Mouse (Mus musculus) cerebellum, adult 9-10 months (tissue): ENCODE data around the gene Itgb7.
A peak's percentile ranks its signal among the peaks of the same experiment; 100 is the strongest.

ENCODE experiments used
- DNase-seq: peaks from one replicate; pipeline ENCODE4 v3.0.0; 2022

Gene Itgb7

DNA sequence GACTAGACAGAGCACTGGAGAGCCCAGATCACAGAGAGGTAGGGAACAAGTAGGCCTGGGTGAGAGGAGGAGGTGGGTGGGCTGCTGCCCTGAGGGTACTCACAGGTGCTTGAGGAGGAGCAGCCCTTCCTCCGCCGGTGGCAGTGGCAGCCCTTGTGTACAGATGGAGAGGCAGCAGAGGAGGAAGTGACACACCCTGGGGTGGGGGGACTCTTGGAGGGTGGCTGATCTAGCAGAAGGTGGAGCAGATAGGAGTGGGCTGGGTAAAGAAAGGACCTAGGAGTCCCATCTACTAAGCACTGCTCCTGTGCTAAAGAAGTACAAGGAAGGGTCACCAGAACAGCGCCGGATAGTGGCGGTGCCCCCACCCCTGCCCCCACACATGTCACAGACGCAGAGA lies at the start of gene Itgb7:
Gene Itgb7 (minus strand): TSS at position 197 of the 400 bp plus-strand sequence.
- no peak for DNase-seq

DNA sequence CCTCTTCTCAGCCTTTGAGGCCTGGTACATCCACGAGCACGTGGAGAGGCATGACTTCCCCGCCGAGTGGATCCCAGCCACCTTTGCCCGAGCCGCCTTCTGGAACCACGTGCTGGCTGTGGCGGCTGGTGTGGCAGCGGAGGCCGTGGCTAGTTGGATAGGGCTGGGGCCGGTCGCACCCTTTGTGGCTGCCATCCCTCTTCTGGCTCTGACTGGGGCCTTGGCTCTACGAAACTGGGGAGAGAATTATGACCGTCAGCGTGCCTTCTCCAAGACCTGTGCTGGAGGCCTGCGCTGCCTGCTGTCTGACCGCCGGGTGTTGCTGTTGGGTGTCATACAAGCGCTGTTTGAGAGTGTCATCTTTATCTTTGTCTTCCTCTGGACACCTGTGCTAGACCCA lies 48.9 kb upstream of the Itgb7 start:
- DNase-seq = no peak

DNA sequence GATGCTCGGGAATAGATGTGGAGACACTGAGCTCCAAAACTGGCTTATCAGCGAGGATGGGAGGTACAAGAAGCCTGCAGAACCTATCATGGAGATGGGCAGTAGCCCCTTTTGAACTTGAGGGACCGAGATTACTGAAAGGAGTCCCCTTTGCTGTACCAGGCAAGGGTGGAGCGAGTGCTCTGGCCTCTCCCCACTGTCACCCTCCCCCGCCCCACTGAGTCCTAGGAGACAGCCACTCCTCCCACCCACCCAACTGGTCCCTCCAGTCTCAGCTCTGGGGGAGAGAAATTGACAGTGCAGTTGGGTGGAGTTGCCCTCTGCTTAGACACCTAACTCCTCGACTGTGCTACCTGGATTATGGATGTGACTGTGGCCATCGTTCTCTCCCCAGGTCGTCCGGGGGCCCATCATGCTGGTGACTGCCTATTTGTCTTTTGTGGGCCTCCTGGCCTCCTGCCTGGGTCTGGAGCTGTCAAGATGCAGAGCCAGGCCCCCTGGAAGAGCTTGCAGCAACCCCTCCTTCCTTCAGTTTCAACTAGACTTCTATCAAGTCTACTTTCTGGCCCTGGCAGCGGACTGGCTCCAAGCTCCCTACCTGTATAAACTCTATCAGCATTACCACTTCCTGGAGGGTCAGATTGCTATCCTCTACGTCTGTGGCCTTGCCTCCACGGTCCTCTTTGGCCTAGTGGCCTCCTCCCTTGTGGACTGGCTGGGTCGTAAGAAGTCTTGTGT lies 48.2 kb upstream of the Itgb7 start:
- peak; percentile 48 for DNase-seq

DNA sequence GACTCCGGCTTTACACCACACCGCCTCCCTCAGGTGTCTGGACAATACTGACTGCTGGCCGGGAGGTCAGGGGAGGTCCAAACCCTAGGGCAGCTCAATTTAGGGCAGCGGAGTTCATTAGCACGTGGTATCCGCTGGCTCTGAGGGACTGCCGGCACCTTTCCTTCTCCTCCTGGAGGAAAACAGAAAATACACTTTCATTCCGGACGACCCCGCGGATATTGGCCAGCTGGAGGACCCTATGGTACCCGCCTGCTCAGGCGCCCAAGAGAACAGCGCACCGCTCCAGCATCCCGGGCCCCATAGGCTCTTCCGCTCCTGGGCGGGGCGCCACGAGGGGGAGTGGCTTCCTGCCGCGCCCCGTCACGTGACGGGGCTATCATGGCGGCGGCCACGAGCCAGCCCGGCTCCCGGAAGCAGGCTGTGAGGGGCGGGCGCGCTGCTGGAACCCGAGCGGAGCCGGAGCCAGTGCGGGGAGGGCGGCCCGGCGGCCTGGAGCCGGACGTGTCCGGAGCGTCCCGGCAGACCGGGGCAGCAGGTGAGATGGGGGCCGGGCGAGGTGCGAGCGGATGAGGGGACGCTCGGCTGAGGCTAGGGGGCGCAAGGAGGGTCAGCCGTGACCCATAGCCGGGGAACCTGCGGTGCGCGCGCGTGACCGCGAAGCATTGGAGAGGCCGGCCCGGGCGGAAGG lies 47.5 kb upstream of the Itgb7 start, which contains the start of gene Mfsd5:
Gene Mfsd5 (plus strand): TSS at position 363 of the 691 bp plus-strand sequence.
- peak; percentile 85 for DNase-seq

DNA sequence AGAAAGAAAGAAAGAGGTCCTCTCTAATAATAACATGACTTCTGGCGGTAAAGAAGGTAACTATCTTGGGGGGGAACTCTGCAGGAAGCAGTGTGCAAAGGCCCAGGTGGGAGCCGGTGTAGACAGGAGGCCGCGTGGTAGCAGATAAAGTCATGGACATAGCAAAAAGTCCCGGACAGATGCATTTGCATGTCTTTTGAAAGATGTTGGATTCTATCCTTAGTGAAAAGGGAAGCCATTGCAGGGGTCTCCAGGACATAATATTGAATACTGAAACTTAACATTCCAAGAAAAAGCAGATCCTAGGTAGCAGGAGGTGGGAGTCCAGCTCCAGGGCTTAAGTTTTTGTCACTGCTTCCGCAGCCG lies 47.0 kb upstream of the Itgb7 start:
- no peak for DNase-seq

DNA sequence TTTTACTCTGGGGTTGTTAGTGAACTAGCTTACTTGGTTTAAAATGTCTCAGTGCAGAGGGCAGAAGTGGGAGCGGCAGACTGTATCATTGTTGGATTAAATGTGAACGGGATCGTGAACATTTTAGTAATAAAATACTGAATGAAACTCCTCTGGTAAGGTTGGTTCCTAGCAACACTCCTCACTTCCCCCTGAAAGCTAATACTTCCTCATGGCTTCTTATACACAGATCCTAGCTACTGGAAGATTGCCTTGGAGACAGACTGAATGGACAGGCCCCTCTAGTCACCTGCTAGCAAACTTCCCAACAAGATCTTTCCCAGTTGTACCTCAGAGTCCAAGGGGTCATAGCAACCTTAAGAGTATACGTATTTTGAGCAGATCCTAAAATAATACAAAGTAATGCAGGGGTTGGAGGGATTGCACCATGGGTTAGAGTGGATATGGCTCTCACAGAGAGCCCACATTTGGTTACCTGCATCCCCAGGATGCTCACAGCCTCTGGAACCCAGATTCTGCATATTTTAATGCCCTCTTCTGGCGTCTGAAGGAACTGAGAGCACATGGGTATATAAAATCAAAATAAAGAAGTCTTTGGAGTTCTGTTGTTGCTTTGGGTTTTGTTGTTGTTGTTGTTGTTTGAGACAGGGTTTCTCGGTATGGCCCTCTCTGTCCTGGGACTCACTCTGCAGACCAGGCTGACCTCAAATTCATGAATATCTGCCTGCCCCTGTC lies 42.4 kb upstream of the Itgb7 start:
- no peak for DNase-seq

DNA sequence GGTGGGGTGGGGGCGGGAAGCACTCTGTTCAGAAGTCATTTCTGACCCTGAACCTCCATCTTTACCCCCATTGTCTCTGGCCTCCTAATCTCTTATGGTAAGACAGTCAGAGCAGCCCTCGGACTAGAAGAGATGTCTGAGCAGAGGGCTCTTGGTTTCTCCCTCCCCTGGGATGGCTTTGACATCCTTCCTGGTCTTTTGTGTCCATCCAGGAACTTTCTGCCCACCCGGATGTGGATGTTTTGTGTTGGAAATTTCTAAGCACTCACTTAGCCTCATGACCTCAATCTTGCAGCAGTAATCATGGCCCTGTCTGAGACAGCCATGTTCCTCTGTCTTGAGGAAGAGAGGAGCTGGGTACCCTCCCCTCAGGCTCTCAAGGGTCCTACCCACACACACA lies 39.7 kb upstream of the Itgb7 start:
- DNase-seq = no peak

DNA sequence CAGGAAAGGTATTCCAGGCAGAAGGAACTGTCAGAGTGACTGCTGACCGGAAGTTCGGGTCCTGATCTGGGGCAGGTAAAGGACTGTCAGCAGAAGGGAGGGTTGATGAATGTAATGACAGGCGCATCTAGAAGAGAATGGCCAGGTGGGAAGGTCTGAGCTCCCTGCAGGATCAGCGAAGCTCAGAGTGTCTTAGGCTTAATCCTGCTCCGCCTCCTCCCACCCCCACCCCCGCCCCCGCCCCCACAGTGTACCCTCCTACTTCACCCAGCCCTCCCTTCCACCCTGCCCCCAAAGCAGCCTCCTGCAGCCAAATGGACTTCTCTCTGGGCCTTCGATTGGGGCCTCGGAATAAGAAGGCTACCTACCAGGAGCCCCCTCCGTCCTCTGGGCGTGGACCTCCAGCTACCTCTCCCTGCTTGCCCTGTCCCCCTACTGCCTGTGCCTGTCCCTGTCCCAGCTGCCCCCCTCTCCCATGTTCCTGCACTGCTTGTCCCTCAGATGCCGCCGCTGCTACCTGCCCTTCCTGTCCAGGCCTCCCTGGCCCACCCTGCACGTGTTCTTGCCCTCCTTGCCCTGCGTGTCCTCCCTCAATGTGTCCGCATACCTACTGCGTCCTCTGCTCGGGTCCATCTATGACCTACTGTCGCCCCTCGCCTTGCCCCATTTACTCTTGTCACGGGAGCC lies 38.7 kb upstream of the Itgb7 start, which contains the start of gene Gm9918:
Gene Gm9918 (plus strand): TSS at position 290 of the 687 bp plus-strand sequence.
- no peak for DNase-seq

DNA sequence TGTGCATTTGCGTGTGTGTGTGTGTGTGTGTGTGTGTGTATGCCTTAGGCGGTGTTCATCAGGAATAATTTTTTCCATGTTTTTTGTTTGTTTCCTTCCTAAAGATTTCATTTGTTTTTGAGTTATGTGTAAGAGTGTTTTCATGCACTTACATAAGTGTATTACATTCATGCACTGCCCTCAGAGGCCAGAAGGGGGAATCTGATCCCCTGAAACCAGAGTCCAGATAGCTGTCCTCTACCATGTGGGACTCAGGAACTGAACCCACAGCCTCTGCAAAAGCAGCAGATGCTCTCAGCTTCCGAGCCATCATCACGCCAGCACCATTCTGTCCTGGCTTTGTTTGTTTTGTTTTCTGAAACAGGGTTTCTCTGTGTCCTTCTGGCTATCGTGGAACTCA lies 33.8 kb upstream of the Itgb7 start:
- DNase-seq = no peak

DNA sequence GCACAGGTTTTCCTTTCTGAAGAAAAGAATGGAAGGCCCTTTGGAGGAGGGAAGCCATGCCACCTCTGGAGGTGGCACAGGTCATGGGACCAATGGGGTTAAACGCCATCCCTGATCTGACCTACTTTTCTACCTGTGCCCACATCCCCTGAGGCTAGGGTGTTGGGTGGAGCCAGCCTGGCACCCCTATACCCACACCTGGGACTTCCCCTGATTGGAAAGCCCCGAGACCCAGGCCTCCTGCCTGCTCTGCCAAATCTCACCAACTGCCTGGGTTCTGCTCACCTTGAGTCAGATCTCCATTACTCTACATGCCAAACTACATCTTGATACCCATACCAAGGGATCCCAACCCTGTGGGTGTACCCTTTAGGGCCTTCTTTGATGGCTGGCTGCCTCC lies 31.3 kb upstream of the Itgb7 start:
- DNase-seq = no peak

DNA sequence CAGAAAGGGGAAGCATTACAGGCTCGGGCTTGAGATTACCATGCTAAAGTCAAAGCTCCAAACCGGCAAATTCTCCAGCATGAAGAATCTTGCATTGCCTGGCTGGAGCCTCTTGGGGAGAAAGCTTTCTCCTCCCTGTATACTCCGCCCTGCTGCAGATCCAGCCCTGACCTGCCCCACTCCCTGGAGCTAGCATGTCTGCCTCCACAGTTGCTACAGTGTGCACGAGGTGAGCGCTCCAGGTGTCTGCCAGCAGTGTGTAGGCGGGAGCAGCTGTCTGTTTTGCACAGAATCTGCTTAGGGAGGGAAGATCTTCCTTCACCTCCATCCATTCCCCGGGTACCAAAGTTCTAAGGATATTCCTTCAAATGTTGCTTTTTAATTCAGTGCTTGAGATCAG lies 30.8 kb upstream of the Itgb7 start:
- DNase-seq = no peak

DNA sequence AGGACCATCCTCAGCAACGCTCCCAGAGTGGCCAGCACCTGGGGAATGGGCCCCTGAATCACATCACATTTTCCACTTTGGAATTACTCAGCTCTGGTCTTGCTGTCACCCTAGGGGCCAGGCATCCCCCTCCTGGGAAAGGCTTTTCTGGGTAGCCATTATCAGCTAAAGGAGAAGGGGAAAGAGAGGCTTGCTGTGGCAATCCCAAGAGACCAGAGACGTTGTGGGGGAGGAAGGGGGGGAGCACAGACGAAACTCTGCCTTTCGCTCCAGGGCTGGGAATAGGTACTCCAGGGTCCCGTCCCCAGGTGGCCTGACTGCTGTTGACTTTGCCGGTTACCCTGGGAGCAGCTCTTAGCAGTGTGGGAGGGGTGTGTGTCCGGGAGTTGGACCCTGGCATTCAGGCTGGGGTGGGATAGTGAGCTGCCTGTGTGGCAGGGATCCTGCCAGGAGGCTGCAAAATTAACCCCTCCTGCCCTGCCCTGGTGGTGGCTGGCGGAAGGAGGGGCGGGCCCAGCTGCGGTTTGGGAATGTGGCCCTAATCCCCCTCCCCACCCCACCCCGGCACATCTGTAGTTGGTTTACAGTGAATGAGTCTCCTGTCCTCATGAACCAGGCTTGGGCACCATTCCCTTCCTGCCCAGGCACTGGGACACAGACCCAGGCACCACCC lies 27.0 kb upstream of the Itgb7 start:
- peak; percentile 44 for DNase-seq

DNA sequence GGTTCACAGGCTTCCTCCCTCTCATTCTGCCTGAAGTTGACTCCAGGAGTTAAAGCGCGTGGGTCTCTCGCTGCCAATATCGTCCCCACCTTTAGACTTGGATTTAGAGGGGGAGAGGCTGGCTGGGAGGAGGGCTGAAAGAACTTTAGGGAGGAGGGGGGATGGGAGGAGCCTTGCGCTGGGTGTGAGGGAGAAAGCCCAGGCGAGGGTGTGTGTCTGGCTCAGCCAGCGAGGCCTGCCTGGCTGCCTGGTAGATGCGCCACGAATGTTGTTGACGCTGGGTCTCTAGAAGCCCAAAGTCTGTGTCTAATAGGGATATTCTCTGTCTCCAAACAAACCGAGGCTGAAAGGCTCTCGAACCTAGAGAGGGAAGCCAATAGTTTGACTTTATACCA lies 26.3 kb upstream of the Itgb7 start:
- DNase-seq = peak; percentile 67

DNA sequence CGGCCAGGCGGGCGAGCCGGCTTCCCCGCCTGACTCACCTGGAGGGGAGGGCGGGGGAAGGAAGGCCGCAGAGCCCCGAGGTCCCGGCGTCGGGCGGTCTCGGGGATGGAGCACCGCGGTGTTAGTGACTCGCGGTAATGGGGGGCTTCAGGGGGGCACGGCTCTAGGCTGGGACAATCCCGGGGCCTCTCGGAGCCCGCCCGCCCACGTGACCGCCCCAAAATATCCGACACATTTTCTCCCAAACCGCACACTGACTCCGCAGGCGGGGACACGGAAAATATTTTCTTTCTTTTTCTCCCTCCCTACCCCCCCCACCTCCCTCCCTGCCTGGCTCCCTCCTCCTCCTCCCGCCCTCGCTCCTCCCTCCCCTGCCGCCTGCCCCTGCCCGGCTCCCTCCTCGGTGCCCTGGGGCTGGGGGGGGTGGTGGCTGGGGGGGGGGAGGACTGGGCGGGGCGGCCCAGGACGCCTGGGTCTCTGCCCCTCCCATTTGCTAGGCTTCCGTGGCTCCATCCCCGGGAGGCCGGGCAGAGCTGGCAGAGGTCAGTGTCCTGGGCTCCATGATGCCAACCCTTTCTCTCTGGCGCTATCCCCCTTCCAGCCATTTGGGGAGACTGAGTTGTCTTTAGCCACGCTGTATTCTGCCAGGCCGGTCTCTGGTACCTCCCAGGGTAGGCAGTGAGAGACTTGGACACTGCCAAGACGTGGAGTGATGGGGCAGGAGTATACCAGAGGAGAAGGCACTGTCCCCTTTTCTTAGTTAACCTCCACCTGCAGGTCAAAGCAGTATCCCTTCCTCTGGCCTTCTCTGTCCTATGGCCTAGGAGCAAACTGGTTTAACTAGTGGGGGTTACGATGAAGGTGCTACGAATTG lies 25.7 kb upstream of the Itgb7 start, which contains the start of gene Rarg:
Gene Rarg (minus strand): TSS at position 316 of the 874 bp plus-strand sequence.
- peak; percentile 81 for DNase-seq

DNA sequence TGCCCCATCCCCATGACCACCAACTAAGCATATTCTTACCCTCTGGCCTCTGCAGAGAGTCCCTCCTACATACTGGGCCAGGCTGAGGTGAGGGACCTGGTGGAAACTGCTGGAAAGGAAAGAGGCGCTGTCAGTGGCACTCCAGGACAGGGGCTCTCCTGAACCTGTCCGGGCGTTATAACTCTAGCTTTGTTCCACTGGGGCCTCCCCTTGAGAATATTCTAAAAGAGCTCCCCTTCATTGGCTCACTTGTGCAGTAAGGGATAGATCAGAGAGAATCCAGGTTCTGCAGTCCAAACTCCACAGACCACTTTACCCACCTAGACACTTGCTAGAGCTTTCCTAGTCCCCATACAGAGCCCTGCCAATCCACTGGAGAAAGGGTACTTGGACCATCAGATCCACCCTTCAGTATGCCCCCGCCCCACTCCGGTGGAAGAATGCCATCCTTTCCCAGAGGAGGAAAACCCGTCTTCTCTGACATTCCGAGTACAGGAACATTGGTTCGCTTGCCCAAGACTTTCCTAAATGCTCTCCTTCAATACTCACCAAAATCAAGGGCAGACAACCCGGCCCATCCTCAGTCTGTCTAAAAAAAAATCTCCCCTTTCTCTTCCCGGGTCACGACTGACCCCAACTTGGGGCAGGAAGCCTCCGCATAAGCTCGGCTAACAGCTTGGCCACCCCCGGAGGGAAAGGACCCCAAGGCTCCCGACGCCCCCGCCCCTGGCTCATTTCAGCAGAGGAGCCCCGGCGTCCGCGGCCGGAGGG lies 24.9 kb upstream of the Itgb7 start:
- peak; percentile 57 for DNase-seq

DNA sequence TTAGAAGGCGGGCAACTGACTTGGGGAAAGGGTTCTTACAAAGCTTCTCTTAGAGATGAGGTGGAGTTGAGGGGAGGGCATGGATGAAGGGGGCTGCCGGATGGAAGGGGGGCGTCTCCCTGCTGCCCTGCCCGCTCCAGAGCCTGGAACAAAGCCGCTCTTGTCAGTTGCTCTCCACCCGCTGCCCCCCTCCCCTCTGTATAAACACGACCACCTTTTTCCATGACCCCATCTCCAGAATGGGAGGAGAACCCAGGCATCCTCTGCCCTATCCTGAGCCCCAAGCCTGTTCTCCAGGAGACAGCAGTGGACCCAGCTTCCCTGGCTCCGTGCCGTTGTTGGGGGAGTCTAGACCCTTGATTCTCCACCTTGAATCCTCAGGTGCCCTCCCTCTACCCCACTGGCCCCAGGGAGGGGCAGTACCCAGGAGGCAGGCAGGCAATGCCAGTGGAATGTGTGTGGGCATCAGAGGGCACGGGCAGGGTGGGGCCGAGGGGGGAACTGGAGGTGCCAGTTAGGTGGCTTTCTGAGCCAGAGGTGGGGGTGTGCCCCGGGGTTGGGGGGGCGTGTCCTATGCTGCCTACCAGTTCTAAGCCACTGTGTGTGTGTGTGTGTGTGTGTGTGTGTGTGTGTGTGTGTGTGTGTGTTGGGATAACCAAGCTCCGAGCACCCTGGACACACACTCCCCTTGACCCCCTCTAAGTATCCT lies 24.0 kb upstream of the Itgb7 start:
- peak; percentile 43 for DNase-seq

DNA sequence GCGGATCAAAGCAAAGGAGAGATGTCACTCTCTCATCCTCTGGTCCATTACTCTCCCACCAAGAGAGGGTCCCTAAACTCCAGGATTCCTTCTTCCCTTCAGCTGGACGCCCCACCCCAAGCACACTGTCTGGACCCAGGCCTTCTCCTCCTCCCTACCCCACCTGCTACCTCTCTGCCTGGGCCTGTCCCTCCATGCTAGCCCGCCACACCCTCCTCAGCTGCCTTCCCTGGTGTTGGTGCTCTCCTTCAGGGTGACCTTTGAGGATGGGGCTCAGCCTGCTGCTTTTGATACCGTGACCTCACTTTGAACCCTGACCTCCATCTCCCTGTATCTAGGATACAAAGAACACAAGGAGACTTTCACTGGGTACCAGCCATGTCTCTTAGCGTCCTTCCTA lies 18.8 kb upstream of the Itgb7 start:
- no peak for DNase-seq

DNA sequence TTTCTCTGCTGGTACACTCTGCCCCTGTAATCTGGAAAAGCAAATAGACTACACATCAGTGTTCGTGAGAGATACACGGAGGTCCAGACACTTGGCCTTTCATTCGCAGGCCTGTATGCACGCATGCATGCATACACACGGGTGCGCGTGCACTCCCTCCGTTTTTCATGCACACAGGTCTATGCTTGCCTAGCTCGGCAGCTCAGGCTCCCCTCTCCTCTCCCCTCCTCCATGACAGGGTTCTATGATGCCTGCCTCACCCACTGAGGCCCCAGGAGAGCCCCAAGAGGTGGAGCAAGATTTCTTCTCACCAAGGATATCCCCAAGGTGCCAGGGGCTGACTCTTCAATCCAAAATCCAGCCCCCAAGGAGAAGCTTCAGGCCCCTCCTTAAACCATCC lies 18.2 kb upstream of the Itgb7 start:
- no peak for DNase-seq

DNA sequence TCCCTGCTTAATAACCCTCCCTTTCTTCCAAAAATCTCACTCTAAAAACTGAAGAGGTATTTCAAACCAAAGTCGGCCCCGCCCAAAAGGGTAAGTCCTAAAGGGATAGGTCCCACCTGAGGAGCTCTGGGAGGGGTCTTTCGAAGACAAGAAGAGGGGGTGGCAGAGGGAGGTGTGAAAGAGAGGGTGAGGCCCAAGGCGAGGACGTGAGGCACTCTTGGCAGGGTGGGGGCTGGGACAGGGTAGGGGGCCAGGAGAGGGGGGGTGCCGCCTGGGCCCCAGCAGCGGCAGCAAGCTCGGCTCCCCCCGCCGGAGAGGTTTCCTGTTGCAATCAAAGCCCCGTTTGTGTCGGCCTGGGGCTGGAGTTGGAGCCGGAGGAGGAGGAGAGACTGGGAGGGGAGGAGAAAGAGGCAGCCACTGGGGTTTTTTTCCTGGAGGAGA lies 17.5 kb upstream of the Itgb7 start:
- no peak for DNase-seq

DNA sequence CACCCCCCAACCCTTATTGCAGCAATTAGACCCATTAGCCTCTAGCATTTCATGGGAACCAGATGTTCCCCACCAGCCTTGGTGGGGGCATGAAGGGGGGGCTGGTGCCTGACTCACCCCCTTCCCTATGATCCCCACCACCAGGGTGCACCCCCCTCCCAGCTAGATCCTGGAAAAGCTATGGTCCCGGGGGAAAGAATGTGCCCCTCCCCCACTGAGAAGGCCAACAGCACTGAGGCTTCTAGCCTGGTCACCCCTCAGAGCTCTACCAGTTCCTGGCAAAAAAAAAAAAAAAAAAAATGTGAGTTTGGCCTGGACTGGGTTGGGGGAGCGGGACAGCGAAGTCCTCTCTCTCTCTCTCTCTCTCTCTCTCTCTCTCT lies 17.1 kb upstream of the Itgb7 start:
- DNase-seq = peak; percentile 42
